Mouse (Mus musculus): ENCODE measurements at regions not wholly inside any gene's neighbourhood (a gene's known extent, or its start where the extent isn't known, plus 50 kb on each side); places are given as distances from the start of the nearest gene placed in this dataset.

DNA sequence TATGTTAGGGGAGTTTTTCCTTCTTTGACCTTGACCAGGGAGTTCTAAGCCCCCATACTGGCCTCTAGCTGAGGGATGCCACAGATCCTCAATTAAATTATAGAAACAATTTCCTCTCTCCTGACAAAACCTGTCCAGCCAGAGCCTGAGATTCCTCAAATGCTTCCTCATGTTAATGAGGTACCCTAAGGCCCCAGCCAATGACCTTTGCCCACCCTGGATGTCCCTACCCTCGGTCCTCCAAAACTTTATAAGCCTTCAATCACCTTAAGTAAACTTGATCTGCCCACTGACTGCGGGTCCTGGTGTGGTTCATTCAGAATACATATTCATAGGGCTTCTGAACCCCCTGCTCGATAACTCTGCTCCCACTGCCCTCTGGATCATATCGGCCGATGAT lies 227.7 kb upstream of the Vstm2b start:
- no peak for ATAC-seq (ENCODE audit: insufficient read depth, low FRiP score, low TSS enrichment)
- no peaks in the 10 kb centered on the region for H3K9me3 ChIP-seq (ENCODE audit: control insufficient read depth, low read length)
- H3K9ac ChIP-seq (ENCODE audit: low read length) = no peak overlapping the region
- H3K4me3 ChIP-seq (ENCODE audit: low read depth, low read length) = no peak overlapping the region
- no peaks in the 10 kb centered on the region for H3K36me3 ChIP-seq (ENCODE audit: control insufficient read depth, insufficient read depth, low read length)
- no peaks in the 10 kb centered on the region for H3K4me1 ChIP-seq (ENCODE audit: control insufficient read depth, insufficient read depth, low read length)
- no peak overlapping the region for H3K4me2 ChIP-seq (ENCODE audit: low read depth)
- no peak overlapping the region for H3K27ac ChIP-seq (ENCODE audit: low read depth, low read length)
- DNase-seq (ENCODE audit: low spot score) = no peak
- no peaks in the 10 kb centered on the region for H3K27me3 ChIP-seq (ENCODE audit: control insufficient read depth, insufficient read depth, low read length)
- 86% methylated on average over 5 of the region's 5 CpGs for WGBS

DNA sequence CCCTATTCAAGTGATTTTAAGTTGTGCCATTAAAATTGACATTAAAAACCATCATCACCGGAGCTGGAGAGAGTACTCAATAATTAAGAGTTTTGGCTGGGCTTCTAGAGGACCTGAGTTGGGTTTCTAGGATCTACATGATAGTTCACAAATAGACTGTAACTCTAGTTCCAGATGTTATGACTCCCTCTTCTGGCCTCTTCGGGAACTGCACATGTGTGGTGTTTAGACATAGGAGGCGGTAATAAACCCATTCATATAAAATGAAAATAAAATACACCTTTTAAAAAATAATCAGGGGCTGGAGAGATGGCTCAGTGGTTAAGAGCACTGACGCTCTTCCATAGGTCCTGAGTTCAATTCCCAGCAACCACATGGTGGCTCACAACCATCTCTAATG lies 227.1 kb upstream of the Vstm2b start:
- H3K4me2 ChIP-seq (ENCODE audit: low read depth) = no peak overlapping the region
- H3K4me1 ChIP-seq (ENCODE audit: control insufficient read depth, insufficient read depth, low read length) = no peaks in the 10 kb centered on the region
- DNase-seq (ENCODE audit: low spot score) = no peak
- 93% methylated on average over 4 of the region's 4 CpGs for WGBS
- H3K9ac ChIP-seq (ENCODE audit: low read length) = no peak overlapping the region
- no peak overlapping the region for H3K4me3 ChIP-seq (ENCODE audit: low read depth, low read length)
- H3K9me3 ChIP-seq (ENCODE audit: control insufficient read depth, low read length) = no peaks in the 10 kb centered on the region
- no peak for ATAC-seq (ENCODE audit: insufficient read depth, low FRiP score, low TSS enrichment)
- no peaks in the 10 kb centered on the region for H3K36me3 ChIP-seq (ENCODE audit: control insufficient read depth, insufficient read depth, low read length)
- H3K27me3 ChIP-seq (ENCODE audit: control insufficient read depth, insufficient read depth, low read length) = no peaks in the 10 kb centered on the region
- H3K27ac ChIP-seq (ENCODE audit: low read depth, low read length) = no peak overlapping the region

DNA sequence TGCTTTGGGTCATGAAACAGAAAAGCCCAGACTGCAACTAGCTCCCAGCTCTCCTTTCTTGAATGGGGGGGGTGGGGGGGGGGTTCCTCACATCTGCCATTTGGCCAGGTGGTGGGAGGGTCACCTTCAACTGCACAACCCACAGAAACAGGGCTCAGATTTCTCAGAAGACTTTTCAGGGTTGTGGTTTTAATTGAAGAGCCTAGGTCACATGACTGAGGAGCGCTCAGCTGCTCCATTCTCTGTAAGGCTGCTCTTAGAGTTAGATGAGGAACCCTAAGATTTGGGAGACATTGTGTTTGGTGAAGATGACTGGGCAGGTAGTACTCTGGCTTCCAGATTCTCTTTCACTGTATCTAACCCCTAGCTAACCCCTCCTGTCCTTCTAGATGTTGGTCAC lies 225.8 kb upstream of the Vstm2b start:
- Histone ChIP-seq H3K9ac (ENCODE audit: low read length) (no peak overlapping the region), H3K27me3 (ENCODE audit: control insufficient read depth, insufficient read depth, low read length) (no peaks in the 10 kb centered on the region), H3K27ac (ENCODE audit: low read depth, low read length) (no peak overlapping the region), H3K4me2 (ENCODE audit: low read depth) (no peak overlapping the region), H3K9me3 (ENCODE audit: control insufficient read depth, low read length) (no peaks in the 10 kb centered on the region), H3K36me3 (ENCODE audit: control insufficient read depth, insufficient read depth, low read length) (no peaks in the 10 kb centered on the region), H3K4me3 (ENCODE audit: low read depth, low read length) (no peak overlapping the region), H3K4me1 (ENCODE audit: control insufficient read depth, insufficient read depth, low read length) (no peaks in the 10 kb centered on the region)
- DNase-seq (ENCODE audit: low spot score) (no peak), ATAC-seq (ENCODE audit: insufficient read depth, low FRiP score, low TSS enrichment) (no peak)
- WGBS = 93% methylated on average over 1 of the region's 1 CpGs

DNA sequence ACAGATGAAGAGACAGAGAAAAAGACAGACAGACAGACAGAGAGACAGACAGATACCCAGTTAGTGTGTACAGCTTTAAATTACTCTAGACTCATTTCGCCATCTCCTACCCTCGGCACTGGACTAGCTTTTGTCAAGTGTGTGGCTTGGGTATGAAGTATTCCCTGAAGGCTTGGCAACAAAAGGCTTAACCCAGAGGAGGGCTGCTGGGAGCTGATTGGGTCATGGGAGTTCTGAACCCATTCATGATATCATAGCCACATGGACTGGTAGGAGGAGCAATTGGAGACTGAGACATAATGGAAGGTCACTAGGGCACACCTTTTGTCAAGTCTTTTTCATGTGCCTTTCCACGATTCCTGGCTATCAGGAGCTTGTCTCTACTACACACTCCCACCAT lies 223.7 kb upstream of the Vstm2b start:
- no peak overlapping the region for H3K4me2 ChIP-seq (ENCODE audit: low read depth)
- no peak for ATAC-seq (ENCODE audit: insufficient read depth, low FRiP score, low TSS enrichment)

DNA sequence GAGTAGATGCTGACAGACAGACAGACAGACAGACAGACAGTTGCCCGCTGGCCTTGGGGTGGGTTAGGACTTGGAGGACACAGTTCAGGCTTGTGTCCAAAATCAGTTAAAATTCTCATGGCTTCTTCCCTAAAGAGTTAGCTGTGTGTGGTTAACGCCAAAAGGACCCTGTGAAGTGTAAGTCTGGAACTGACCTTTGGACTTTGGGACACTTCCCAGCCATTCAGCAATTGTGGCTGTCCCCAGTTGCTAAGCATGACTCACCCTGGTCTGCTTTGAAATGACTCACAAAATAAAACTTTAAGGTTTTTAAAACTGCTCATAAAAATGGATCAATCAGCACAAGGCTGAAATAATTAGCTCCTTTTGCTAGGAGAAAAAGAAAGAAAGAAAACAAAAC lies 220.5 kb upstream of the Vstm2b start:
- no peaks in the 10 kb centered on the region for H3K9me3 ChIP-seq (ENCODE audit: control insufficient read depth, low read length)
- no peak for DNase-seq (ENCODE audit: low spot score)
- no peaks in the 10 kb centered on the region for H3K36me3 ChIP-seq (ENCODE audit: control insufficient read depth, insufficient read depth, low read length)
- ATAC-seq (ENCODE audit: insufficient read depth, low FRiP score, low TSS enrichment) = no peak
- 68% methylated on average over 2 of the region's 2 CpGs for WGBS
- no peak overlapping the region for H3K9ac ChIP-seq (ENCODE audit: low read length)
- H3K27ac ChIP-seq (ENCODE audit: low read depth, low read length) = no peak overlapping the region
- H3K4me1 ChIP-seq (ENCODE audit: control insufficient read depth, insufficient read depth, low read length) = no peaks in the 10 kb centered on the region
- H3K27me3 ChIP-seq (ENCODE audit: control insufficient read depth, insufficient read depth, low read length) = no peaks in the 10 kb centered on the region
- no peak overlapping the region for H3K4me3 ChIP-seq (ENCODE audit: low read depth, low read length)
- no peak overlapping the region for H3K4me2 ChIP-seq (ENCODE audit: low read depth)

More for the DNA sequence above, 223.7 kb upstream of the Vstm2b start:
- 53% methylated on average over 3 of the region's 3 CpGs for WGBS
- Histone ChIP-seq H3K4me1 (ENCODE audit: control insufficient read depth, insufficient read depth, low read length) (no peaks in the 10 kb centered on the region), H3K27me3 (ENCODE audit: control insufficient read depth, insufficient read depth, low read length) (no peaks in the 10 kb centered on the region), H3K36me3 (ENCODE audit: control insufficient read depth, insufficient read depth, low read length) (no peaks in the 10 kb centered on the region), H3K9me3 (ENCODE audit: control insufficient read depth, low read length) (no peaks in the 10 kb centered on the region), H3K27ac (ENCODE audit: low read depth, low read length) (no peak overlapping the region), H3K9ac (ENCODE audit: low read length) (no peak overlapping the region), H3K4me3 (ENCODE audit: low read depth, low read length) (no peak overlapping the region)
- no peak for DNase-seq (ENCODE audit: low spot score)

DNA sequence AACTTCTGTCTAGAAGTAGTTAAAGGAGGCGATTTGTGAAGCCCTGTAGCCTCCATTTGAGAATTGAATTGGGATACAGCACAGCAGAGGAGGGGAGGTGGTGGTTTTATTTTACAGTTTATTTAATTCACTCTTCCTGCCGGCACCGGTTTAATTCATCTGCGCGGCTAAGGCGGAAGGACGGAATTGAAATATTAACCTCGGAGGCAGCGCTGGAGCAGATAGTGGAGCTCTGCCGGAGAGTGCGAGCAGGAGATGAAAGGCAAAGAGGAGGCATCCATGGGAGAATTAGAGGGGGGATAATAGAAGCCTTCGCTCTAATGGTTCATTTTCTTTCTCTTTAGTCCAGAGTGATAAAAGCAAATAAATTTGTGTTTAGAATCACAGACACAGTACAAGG lies 217.6 kb upstream of the Vstm2b start:
- Histone ChIP-seq H3K4me1 (ENCODE audit: control insufficient read depth, insufficient read depth, low read length) (no peaks in the 10 kb centered on the region), H3K4me3 (ENCODE audit: low read depth, low read length) (no peak overlapping the region), H3K36me3 (ENCODE audit: control insufficient read depth, insufficient read depth, low read length) (no peaks in the 10 kb centered on the region), H3K9ac (ENCODE audit: low read length) (no peak overlapping the region), H3K4me2 (ENCODE audit: low read depth) (no peak overlapping the region), H3K27ac (ENCODE audit: low read depth, low read length) (no peak overlapping the region), H3K9me3 (ENCODE audit: control insufficient read depth, low read length) (no peaks in the 10 kb centered on the region), H3K27me3 (ENCODE audit: control insufficient read depth, insufficient read depth, low read length) (no peaks in the 10 kb centered on the region)
- WGBS = 64% methylated on average over 12 of the region's 12 CpGs
- DNase-seq (ENCODE audit: low spot score) = no peak
- ATAC-seq (ENCODE audit: insufficient read depth, low FRiP score, low TSS enrichment) = no peak

DNA sequence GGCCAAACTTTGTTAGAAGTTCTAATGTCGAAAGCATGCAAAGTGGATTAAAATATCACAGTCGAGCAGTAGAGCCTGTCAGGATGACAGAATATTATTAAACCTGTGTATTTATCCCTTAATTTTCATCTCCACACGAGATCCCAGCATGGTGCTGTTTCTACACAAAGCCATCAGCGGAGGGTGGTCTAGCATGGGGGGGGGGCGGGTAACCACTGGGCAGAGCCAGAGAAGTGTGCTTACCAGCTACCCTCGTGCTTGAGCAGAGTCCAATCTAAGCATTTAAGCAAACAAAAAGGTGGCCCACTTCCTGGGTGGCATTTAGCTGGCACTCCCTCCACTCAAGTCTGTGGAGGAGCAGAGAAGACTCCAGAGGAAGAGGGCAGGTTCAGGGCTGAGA lies 217.1 kb upstream of the Vstm2b start:
- Histone ChIP-seq H3K4me3 (ENCODE audit: low read depth, low read length) (no peak overlapping the region), H3K4me2 (ENCODE audit: low read depth) (no peak overlapping the region), H3K4me1 (ENCODE audit: control insufficient read depth, insufficient read depth, low read length) (no peaks in the 10 kb centered on the region), H3K36me3 (ENCODE audit: control insufficient read depth, insufficient read depth, low read length) (no peaks in the 10 kb centered on the region), H3K27ac (ENCODE audit: low read depth, low read length) (no peak overlapping the region), H3K9me3 (ENCODE audit: control insufficient read depth, low read length) (no peaks in the 10 kb centered on the region), H3K27me3 (ENCODE audit: control insufficient read depth, insufficient read depth, low read length) (no peaks in the 10 kb centered on the region), H3K9ac (ENCODE audit: low read length) (no peak overlapping the region)
- 46% methylated on average over 6 of the region's 6 CpGs for WGBS
- no peak for ATAC-seq (ENCODE audit: insufficient read depth, low FRiP score, low TSS enrichment)
- no peak for DNase-seq (ENCODE audit: low spot score)

DNA sequence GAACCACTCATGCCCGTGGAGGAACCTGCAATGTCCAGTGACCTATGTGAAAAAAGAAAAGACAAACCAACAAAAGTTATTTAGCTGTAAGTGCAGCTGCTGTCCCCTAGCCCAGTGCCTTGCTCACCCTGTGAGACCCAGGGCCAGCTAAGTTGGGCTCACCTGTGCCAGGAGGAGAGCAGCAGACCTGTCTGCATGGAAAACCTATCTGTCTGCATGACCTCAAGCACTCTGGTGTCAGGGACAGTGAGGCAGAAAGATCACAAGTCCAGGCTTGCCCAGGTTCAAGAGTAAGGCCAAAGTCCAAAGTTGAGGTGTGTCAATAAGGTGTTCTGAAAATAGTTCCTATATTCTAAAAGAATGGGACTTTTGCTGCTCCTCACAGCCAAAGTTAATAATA lies 215.0 kb upstream of the Vstm2b start:
- Histone ChIP-seq H3K4me2 (ENCODE audit: low read depth) (no peak overlapping the region), H3K9ac (ENCODE audit: low read length) (no peak overlapping the region), H3K36me3 (ENCODE audit: control insufficient read depth, insufficient read depth, low read length) (no peaks in the 10 kb centered on the region), H3K4me3 (ENCODE audit: low read depth, low read length) (no peak overlapping the region), H3K4me1 (ENCODE audit: control insufficient read depth, insufficient read depth, low read length) (no peaks in the 10 kb centered on the region), H3K27me3 (ENCODE audit: control insufficient read depth, insufficient read depth, low read length) (no peaks in the 10 kb centered on the region), H3K27ac (ENCODE audit: low read depth, low read length) (no peak overlapping the region), H3K9me3 (ENCODE audit: control insufficient read depth, low read length) (no peaks in the 10 kb centered on the region)
- ATAC-seq (ENCODE audit: insufficient read depth, low FRiP score, low TSS enrichment) = no peak
- no peak for DNase-seq (ENCODE audit: low spot score)
- WGBS = 81% methylated on average over 1 of the region's 1 CpGs

DNA sequence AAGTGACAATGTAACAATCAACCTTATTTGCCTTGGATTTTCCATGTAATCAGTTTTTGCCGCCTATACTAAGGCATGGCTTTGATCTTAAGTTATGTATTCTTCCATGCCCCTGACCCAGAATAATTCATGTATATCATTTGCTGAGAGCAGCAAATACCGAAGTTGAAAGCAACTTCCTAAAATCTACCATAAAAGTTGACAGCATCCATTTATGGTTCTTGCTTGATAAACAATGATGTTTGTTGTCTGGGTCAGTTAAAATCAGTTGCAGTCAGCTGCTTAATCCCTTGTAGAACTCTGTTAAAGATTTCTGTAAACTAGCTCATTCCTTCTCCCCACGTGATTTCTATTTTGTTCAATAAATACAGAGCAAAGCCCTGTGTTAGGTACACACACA lies 214.5 kb upstream of the Vstm2b start:
- no peaks in the 10 kb centered on the region for H3K36me3 ChIP-seq (ENCODE audit: control insufficient read depth, insufficient read depth, low read length)
- WGBS = 43% methylated on average over 3 of the region's 3 CpGs
- no peaks in the 10 kb centered on the region for H3K9me3 ChIP-seq (ENCODE audit: control insufficient read depth, low read length)
- H3K4me2 ChIP-seq (ENCODE audit: low read depth) = no peak overlapping the region
- no peak overlapping the region for H3K27ac ChIP-seq (ENCODE audit: low read depth, low read length)
- no peak overlapping the region for H3K9ac ChIP-seq (ENCODE audit: low read length)
- H3K4me3 ChIP-seq (ENCODE audit: low read depth, low read length) = no peak overlapping the region
- H3K4me1 ChIP-seq (ENCODE audit: control insufficient read depth, insufficient read depth, low read length) = no peaks in the 10 kb centered on the region
- ATAC-seq (ENCODE audit: insufficient read depth, low FRiP score, low TSS enrichment) = no peak
- H3K27me3 ChIP-seq (ENCODE audit: control insufficient read depth, insufficient read depth, low read length) = no peaks in the 10 kb centered on the region
- no peak for DNase-seq (ENCODE audit: low spot score)
